ENCODE assay signal across 1 mouse cellular context in the genomic region with DNA sequence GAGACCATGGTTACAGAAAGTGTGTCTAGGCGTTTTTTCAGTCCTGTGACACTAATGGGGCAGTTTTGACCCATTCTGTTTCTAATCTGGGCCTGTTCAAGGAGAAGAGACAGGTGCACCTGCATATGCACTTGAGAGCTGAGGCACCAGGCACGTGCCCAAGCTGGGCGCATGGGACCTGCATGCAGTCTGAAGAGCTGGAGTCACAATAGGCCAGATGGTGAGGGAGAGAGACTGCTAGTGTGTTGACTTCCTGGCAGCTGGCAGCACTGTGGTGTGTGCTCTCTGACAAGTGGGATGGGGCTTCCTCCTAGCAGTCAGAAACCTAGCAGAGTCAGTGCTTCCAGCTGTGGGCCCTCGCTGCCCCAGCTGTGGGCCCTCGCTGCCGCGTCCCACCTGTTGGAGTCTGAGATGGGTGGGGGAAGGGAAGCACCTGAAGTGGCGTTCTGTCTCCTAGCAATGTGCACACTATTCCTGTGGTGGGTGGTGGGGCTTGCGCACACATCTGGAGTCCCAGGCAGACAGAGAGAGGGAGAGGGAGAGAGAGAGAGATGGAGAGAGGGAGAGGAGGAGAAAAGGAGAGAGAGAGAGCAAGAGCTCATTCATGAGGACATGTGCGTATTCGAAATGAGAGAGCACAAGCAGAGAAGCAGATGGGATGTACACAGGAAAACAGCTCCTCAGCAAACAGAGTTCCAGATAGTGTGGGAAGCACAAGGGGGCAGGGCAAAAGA.
TF ChIP-seq lines count a peak whose summit lies in the region.

No protein-coding gene starts in this region.

TF ChIP-seq in CH12.LX, 34 proteins besides CTCF, POLR2A, EP300 and RAD21 (continued from another document):
- TF ChIP-seq USF2 (conservative IDR thresholded peaks at IDR 0.05; ENCODE audit: low read depth, low read length) (no peak), ETS1 (conservative IDR thresholded peaks at IDR 0.05; ENCODE audit: low read depth, low read length) (peak; percentile 80), ZMIZ1 (IDR thresholded peaks at IDR 0.05; ENCODE audit: low read depth, low read length) (no peak), MAX (IDR thresholded peaks at IDR 0.05; ENCODE audit: low read length) (peak; percentile 78), HCFC1 (IDR thresholded peaks at IDR 0.05; ENCODE audit: low read depth, low read length) (no peak), BHLHE40 (IDR thresholded peaks at IDR 0.05; ENCODE audit: low read depth, low read length) (peak; percentile 99), UBTF (IDR thresholded peaks at IDR 0.05; ENCODE audit: low read depth, low read length) (no peak), ELF1 (IDR thresholded peaks at IDR 0.05; ENCODE audit: low read depth, low read length) (0 out of 2 replicates have a peak, but pooled peaks have one; percentile 40), KAT2A (IDR thresholded peaks at IDR 0.05; ENCODE audit: insufficient replicate concordance, low read length) (no peak), NELFE (IDR thresholded peaks at IDR 0.05; ENCODE audit: low read depth, low read length) (no peak), JUND (conservative IDR thresholded peaks at IDR 0.05; ENCODE audit: low read depth, low read length) (no peak), RCOR1 (conservative IDR thresholded peaks at IDR 0.05; ENCODE audit: low read depth, low read length) (0 out of 2 replicates have a peak, but pooled peaks have one; percentile 61), SMC3 (IDR thresholded peaks at IDR 0.05; ENCODE audit: low read depth, low read length) (no peak), MYC (IDR thresholded peaks at IDR 0.05; ENCODE audit: low read depth, low read length) (0 out of 2 replicates have a peak, but pooled peaks have one; percentile 59), MXI1 (IDR thresholded peaks at IDR 0.05; ENCODE audit: low read depth, low read length) (peak; percentile 59; the same call in 1 of the 2 replicates), CHD1 (IDR thresholded peaks at IDR 0.05; ENCODE audit: low read depth, low read length) (no peak), IRF4 (IDR thresholded peaks at IDR 0.05; ENCODE audit: low read depth, low read length) (peak; percentile 14; the same call in 1 of the 2 replicates), JUN (IDR thresholded peaks at IDR 0.05; ENCODE audit: insufficient read depth, low read depth, low read length) (no peak), USF1 (IDR thresholded peaks at IDR 0.05; ENCODE audit: low read depth, low read length) (no peak)
